Mouse (Mus musculus) thymus, adult 2 months (tissue): ENCODE measurements around the gene Actr6.
"Not testable (repeated sequence)": the region's sequence is repeated elsewhere in the genome, so short reads cannot be mapped to it uniquely, and the experiment has no call there.

Experiments used
- CTCF ChIP-seq: fragments of 200-500 bp; IDR thresholded peaks from 2 replicates; pipeline ENCODE4 v1.5.1; 2012; ENCODE audit warnings: mild to moderate bottlenecking, control low read depth, low read length, moderate library complexity, borderline replicate concordance; ENCODE audit not compliant: control insufficient read depth, poor library complexity, insufficient read depth; ENCODE audit errors: extremely low read depth
- POLR2A ChIP-seq: fragments of 200-500 bp; IDR thresholded peaks from 2 replicates; pipeline ENCODE4 v1.6.1; 2012; ENCODE audit warnings: mild to moderate bottlenecking, low read length, control low read depth, moderate library complexity; ENCODE audit not compliant: control insufficient read depth, poor library complexity, insufficient read depth; ENCODE audit errors: extremely low read depth

DNA sequence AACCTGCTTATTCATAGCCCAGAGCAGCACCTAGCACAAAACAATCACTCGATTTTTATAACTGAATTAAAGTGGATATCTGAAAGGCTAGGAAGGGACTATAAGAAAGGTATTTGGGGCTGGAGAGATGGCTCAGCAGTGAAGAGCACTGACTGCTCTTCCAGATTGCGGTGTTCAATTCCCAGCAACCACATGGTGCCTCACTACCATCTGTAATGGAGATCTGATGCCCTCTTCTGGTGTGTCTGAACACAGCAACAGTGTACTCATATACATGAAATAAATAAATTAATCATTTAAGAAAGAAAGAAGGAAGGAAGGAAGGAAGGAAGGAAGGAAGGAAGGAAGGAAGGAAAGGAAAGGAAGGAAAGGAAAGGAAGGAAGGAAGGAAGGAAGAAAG lies 35.8 kb downstream of the Actr6 start:
- not testable (repeated sequence) for TF ChIP-seq CTCF, POLR2A
